Mouse (Mus musculus): ENCODE results near the gene Cdc34b.
"Not testable (repeated sequence)": the region's sequence is repeated elsewhere in the genome, so short reads cannot be mapped to it uniquely, and the experiment has no call there.

Cdc34b gene

DNA sequence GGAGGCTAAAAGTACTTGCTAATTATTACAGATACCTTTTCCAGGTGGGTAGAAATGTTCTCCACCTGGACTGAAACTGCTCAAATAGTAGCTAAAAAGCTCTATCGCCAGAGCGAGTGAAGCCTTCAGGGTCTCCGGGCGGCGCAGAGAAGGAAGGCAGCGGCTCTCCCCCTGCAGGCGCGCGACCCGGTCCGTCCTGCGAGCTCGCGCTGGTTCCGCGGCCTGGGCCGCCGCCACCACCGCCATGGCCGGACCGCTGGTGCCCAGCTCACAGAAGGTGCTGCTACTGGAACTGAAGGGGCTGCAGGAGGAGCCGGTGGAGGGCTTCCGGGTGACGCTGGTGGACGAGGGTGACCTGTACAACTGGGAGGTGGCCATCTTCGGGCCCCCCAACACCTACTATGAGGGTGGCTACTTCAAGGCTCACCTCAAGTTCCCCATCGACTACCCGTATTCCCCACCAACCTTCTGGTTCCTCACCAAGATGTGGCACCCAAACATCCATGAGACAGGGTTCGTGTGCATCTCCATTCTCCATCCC is at the start of gene Cdc34b:
Gene Cdc34b (plus strand): TSS at position 51 of the 541 bp plus-strand sequence.
- no peak for DNase-seq

- DNase-seq = not testable (repeated sequence)
Measured at GRCm38 (mm10) chr11:94692502-94692901, 49.1 kb upstream of the Cdc34b start.

DNA sequence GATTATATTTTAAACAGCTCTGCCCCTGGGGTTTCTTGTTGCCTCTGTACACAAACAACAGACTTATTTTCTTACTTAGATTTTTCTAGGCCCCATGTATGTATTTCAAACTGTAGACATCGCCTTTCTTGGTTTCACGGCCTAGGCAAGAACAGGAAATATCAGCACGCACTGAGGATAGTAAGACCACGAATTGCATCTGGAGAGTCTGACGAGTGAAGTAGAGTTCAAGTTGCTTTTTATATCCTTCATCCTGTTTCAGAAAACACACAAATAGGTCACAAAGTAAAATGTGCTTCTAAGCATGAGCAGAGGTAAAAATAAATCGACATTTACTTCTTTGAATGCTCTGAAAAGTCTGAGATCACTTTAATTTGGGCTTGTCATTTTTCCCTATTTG is 46.1 kb upstream of the Cdc34b start:
- no peak for DNase-seq

DNA sequence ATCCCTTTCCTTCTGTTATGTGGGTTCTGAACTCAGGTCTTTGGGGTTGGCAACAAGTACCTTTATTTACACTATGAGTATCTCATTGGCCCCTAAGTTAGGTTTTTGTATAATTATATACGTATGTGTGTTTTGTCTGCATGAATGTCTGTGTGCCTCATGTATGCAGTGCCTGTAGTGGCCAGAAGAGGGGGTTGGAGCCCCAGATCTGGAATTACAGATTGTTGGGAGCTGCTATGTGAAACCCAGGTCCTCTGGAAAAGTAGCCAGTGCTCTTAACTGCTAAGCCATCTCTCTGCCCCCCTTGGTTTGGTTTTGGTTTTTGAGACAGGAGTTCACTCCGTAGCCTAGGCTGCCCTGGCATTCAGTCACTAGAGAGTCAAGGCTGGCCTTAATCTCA is 44.4 kb upstream of the Cdc34b start:
- DNase-seq = no peak

GRCm38 (mm10) chr11:94697703-94698464 is 43.7 kb upstream of the Cdc34b start:
- no peak for DNase-seq

- DNase-seq = no peak
Measured at GRCm38 (mm10) chr11:94699399-94699798, 42.2 kb upstream of the Cdc34b start.

- DNase-seq = peak; percentile 20 to 40
Measured at GRCm38 (mm10) chr11:94701401-94702215, 40.0 kb upstream of the Cdc34b start.

DNA sequence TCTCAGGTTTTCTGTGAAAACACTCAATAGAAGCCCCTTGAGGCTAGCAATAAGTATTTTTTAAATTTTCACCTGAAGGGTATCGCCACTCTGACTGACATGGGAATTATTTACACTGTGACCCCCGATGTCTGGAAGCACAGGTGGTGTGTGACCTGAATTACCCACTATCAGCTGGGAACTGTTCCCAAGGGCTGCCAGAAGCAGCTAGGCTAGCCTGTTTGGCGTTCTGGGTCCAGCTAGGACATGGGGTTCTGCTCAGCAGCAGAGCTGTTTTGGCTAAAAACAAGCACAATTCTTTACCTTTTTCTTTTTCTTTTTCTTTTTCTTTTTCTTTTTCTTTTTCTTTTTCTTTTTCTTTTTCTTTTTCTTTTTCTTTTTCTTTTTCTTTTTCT is 39.4 kb upstream of the Cdc34b start:
- peak; percentile 23 to 24 for DNase-seq

- DNase-seq = peak in 1 of 2 experiments; percentile 32
Measured at GRCm38 (mm10) chr11:94704020-94704419, 37.6 kb upstream of the Cdc34b start.

GRCm38 (mm10) chr11:94704472-94704871 is 37.1 kb upstream of the Cdc34b start, which contains the start of gene Gm11541:
Gene Gm11541 (minus strand): TSS chr11:94704499.
- DNase-seq = peak; percentile 30 to 63

DNA sequence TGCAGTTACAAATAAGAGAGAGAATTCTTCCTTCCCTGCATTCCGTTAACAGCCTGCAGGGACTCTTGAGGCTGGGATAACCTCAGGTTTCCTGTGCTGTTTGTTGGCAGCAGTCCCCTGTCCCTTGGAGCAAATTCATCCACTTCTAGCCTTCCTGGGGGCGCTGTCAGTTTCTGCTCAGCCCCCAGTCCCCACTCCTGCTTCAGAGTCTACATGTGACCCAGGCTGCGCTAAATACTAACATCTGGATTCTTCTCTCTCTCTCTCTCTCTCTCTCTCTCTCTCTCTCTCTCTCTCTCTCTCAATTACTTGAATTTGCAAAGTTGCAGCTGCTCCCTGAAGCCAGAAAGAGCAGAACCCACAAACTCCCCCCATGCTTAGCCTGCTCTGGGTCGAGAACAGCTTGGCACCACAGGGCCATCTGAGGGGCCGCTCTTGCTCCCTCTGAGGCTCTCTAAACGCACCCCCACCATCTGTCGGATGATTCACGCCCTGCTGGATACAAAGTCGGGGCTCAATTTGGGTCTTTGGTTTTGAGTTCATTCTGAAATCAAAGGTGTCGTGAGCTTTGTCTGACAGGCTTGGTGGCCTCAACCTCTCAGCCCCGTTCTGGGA is 28.2 kb upstream of the Cdc34b start:
- peak; percentile 23 to 39 for DNase-seq

DNA sequence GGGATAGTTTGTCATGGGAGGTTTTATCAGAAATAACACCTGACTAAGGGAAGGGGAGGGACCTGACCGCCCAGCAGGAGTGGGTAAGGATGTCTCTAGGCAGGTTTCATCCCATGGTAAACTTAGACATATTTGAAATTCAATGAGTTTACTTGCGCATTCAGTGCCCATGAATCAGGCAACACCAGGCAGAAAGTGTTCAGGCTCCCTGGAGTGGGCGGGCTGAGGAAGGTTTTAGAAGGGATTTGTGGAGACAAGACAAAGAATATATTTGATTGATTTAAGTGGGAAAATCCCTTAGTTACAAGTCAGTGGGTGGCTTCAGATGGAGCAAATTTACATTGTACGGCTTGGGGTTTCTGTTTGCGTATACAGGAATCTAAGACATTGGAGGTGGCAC is 26.0 kb upstream of the Cdc34b start:
- no peak for DNase-seq

GRCm38 (mm10) chr11:94716754-94717153 is 24.8 kb upstream of the Cdc34b start:
- peak; percentile 65 to 71 for DNase-seq

GRCm38 (mm10) chr11:94717239-94717638 is 24.3 kb upstream of the Cdc34b start:
- DNase-seq = peak in 1 of 2 experiments; percentile 14

DNA sequence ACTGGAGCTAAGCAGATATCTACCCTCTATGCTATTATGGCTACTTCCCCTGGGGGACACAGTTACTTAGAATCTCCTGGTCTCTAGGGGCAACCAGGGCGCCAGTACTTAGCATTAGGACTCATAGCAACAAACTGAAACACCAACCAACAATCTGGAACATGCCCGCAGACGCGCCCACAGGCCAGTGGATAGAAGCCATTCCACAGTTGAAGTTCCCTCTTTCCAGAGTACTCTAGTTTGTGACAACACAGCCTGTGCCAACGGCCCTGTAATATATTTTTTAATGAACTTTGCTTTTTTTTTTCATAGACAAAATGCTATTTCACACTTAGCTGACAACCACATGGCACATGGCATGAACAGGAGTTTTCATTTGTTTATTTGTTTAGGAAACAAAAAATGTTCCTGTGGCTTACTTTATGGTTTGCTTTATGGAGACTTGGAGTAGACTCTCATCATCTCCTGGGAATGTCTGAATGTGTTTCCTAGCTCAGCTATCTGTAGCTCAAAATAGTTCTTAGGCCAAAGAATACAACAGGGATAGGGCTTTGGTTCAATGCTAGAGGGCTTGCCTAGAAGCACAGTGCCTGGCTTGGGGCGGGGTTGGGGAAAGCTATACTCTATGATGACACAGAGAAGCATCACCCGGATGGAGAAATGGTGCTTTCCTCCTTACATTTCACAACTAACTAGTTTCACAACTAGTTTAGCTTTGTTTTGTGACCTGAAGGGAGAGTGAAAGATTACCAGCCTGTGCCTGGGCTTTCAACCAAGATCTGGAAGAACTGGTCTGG is 23.3 kb upstream of the Cdc34b start:
- DNase-seq = no peak

DNA sequence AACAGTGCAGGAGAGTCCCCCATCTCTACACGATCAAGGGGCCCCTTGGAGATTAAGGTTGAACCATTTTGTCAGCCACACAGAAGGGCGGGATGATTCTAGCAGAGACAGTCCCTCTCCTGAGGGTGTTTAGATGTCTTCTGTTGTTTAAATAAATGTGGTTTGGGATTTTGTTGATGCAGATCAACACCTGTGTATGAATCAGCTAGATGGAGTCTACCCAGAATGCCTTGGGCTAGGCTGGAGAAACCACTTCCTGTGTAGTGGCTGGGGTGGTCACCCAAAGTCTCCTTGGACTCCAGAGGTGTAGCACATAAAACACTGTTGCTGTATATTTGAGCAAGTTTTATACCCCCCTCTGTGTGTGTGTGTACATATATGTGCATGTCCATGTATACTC is 22.4 kb upstream of the Cdc34b start:
- DNase-seq = no peak

GRCm38 (mm10) chr11:94727306-94727705 is 14.3 kb upstream of the Cdc34b start:
- DNase-seq = no peak

DNA sequence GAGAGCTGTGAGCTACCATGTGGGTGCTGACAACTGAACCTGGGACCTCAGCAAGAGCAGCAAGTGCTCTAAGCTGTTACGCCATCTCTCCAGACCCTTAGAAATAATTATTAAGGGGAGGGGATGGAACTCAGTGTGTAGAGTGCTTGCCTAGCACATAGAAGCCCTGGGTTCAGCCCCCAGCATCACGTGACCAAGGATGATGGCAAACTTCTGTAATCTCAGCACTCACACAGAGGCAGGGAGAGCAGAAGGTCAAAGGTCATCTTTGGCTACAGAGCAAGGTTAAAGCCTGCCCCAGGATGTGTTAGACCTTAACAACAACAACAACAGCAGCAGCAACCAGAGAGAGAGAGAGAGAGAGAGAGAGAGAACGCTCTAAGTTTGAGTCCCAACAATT is 13.0 kb upstream of the Cdc34b start:
- DNase-seq = no peak

GRCm38 (mm10) chr11:94729565-94729964 is 12.0 kb upstream of the Cdc34b start:
- no peak for DNase-seq

GRCm38 (mm10) chr11:94730261-94730660 is 11.3 kb upstream of the Cdc34b start:
- peak; percentile 84 to 90 for DNase-seq

- DNase-seq = no peak
Measured at GRCm38 (mm10) chr11:94731229-94731628, 10.4 kb upstream of the Cdc34b start.

DNA sequence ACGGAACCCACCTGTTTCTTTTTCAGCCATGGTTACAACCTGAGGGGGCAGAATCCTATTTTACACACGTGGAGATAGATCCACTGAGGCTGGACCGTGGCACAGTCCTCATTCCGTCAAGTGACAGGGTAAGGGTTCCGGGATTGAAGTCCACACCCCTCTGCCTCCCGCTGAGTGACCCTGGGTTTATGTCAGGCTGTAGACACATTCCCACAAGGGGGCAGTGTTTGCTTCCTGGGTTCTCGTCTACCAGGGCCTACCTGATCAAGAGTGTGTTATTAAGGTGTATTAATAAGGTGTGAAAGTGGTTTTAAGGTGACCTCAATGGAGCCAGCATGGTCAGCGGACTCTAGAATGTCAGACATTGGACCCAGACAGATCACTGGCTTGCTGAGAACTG is 8.8 kb upstream of the Cdc34b start:
- DNase-seq = peak; percentile 20 to 47
